Mouse (Mus musculus) ovary, adult 10 weeks (tissue): ENCODE data around the gene Syne4. TPM values are rescaled to one million over a fixed set of nuclear protein-coding genes. Genes with fewer than 3 reads are reported as not detected.

Experiments
- polyA plus RNA-seq: library from polyadenylated mRNA; stranded (reverse); fragments of 350-450 nt; fragmentation: Illumina TruSeq; extraction: RNeasy Lipid Tissue Mini Kit (QIAGEN cat#74804); gene quantifications from one replicate; pipeline ENCODE4 v1.2.3, GENCODE M21; 2014

Syne4 gene
- 1.7 TPM for polyA plus RNA-seq

GRCm38 (mm10) chr7:30314721-30315155 is at the start of gene Syne4:
Gene Syne4 (plus strand): TSS chr7:30314807.

DNA sequence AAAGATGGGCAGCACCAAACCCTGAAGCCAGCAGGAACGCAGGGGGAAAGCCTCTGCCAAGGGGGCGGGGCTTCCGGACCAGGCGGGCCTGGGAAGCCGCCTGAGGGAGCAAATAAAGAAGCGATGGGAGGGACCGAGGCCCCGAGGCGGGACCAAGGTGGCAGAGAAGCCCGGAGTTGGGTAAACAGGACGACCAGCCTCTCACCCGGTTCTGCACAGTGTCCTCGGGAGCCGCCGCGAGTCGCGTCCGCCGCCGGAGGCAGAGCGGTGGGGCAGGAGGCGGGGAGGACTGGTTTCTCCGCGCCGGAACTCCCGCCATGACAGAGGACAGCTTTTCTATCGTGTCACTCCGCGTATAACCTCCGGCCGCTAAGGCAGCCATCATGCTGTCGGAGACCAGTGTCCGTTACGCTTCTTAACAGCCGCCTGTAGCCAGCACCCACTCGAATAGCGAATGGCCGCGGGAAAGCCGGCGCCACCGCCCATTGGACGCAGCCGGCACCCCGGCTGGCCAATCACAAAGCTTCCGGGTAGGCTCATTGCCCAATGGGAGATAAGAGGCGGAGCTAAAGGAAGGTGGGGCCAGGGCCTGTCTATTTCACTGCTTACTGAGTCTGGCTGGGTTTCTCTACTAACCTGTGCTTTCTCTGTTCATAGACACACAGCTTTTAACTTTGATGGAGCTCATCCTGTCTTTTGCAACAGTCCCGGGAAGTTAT is 34.5 kb upstream of the Syne4 start, which contains the start of the genes Thap8 and Wdr62:
Thap8 (plus strand) TSS at position 144 of the 719 bp plus-strand sequence.
Wdr62 (minus strand) TSS at position 469 of the 719 bp plus-strand sequence.

GRCm38 (mm10) chr7:30291215-30292131 is 23.1 kb upstream of the Syne4 start, which contains the start of gene Clip3:
Gene Clip3 (plus strand): TSS chr7:30291728.

DNA sequence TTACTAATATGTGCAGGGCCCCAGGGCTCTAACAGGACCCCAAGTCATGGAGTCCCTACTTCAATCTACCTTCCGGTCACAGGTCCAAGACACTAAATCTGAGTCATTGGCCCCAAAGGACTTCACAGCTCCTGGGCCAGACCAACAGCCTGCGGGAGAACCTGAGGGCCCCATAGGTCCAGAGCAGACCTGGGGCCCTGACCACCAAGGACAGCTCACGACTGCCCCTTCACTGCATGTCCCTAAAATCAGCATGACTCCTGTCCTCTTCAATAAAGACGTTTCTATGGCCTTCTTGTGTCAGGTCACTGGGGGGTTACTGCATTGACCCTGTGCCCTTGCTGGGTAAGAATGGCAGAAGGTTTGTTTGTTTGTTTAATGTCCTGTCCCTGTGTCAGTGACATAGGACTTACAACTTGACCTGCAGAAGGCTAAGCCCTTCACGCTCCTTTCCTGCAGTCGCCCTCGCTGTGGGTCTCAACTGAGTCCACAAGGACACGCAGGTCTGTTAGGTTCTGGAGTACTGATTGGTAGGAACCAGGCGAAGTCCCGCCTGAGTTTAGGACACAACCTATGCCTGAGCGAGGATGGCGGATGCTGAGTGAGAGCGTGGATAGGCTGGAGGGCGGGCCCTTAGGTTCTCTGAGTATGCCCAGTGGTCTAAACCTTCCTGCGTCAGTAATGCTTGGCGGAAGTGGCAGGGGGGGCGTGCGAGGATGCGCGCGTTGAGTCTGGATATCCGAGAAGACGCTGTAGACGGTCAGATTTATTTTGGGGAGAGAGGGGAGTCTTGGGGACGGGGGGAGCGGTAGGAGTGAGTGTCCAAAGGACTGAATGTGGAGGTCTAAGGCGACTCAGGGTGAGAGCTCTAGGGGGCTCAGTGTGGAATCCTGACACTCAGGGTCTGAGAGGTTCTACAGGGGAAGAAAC is 6.3 kb upstream of the Syne4 start, which contains the start of gene Alkbh6:
Alkbh6 (plus strand) TSS at position 642 of the 930 bp plus-strand sequence.

DNA sequence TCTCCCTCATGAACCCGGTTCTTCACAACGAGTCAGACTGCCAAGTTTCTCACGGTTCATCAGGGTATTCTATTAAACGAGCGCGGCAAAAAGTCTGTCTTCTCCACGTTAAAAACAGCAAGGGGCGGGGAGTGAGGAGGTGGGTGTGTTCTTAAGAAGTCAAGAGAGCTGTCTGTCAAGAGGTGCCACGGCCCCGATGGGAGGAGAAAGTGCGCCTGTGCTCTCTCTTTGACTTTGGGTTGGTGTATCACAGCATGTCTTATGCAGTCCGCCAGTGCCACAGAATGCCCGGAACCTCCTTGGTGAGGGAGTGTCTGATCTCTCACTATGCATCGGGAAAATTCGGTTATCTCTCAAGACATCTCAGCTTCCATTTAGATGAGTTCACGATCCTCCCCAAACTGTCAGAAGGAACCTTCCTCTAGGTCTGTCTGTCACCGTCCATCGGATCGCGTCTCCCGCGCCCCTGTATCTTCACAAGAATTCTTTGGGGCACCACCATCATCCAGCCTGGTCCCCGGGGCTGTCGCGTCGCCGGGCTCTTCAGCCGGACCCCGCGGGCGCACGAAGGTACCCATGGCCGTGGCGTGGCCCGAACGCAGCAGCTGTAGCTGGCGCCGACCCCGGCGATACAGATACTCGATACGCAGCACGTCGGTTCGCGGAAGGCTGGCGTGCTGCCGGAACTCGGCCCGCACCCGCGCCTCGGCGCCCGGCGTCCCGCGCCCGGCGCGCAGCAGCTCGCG is 7.1 kb downstream of the Syne4 start, which contains the start of gene E130208F15Rik:
E130208F15Rik (plus strand) TSS at position 202 of the 746 bp plus-strand sequence.

GRCm38 (mm10) chr7:30323795-30324194 is 9.2 kb downstream of the Syne4 start, which contains the start of gene Sdhaf1:
Gene Sdhaf1 (minus strand): TSS chr7:30323895.

DNA sequence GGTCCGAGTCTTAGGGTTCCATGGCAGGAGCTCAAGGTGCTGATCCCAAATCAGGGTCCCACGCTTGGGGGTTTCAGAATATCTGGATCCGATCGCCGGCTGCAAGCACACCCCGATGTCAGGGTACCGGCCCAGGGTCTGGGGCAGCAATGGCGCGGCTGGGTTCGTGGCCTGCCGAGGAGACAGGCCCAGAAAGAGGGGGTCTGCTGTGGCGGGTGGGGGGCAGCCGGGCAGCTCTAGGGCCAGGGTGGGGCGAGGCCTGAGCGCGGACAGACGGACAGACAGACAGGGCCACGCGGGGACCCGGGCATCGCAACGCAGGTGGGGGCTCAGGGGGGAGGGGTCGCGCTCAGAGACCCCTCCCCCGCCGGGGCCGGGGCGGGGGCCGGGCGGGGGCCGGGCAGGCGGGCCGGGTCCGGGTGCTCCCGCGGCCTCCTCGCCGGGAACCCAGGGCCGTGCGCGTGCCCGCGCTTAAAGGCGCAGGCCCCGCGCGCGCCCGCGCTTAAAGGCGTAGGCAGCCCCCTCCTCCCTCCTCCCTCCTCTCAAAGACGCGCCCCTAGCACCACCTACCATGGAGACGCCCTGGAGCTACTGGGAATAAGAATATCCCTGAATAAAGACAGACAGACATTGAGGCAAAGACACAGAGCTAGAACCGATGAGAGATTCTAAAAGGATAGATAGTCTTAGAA is 48.2 kb downstream of the Syne4 start, which contains the start of gene Lrfn3:
Lrfn3 (minus strand) TSS at position 121 of the 692 bp plus-strand sequence.

Other genes with a start within 250 kb of the Syne4 start
- 5.9 TPM for gene Zfp82, start 241.9 kb upstream of the Syne4 start, polyA plus RNA-seq
- not detected for gene Gm26920, start 224.4 kb upstream of the Syne4 start, polyA plus RNA-seq
- 6.8 TPM for gene Zfp566, start 224.3 kb upstream of the Syne4 start, polyA plus RNA-seq
- 289 TPM for gene Zfp260, start 220.0 kb upstream of the Syne4 start, polyA plus RNA-seq
- 8.0 TPM for gene Zfp382, start 192.9 kb upstream of the Syne4 start, polyA plus RNA-seq
- gene Zfp146, start 145.1 kb upstream of the Syne4 start, polyA plus RNA-seq = 76.2 TPM
- not detected for gene Cox7a1, start 130.7 kb upstream of the Syne4 start, polyA plus RNA-seq
- gene Capns1, start 116.0 kb upstream of the Syne4 start, polyA plus RNA-seq = 65.4 TPM
- gene Polr2i, start 82.9 kb upstream of the Syne4 start, polyA plus RNA-seq = 1.7 TPM
- 6.8 TPM for gene Tbcb, start 82.5 kb upstream of the Syne4 start, polyA plus RNA-seq
- gene Ovol3, start 79.1 kb upstream of the Syne4 start, polyA plus RNA-seq = not detected
- gene Thap8, start 34.7 kb upstream of the Syne4 start, polyA plus RNA-seq = not detected
- gene Wdr62, start 34.4 kb upstream of the Syne4 start, polyA plus RNA-seq = 0.20 TPM
- 20.6 TPM for gene Clip3, start 23.1 kb upstream of the Syne4 start, polyA plus RNA-seq
- 3.1 TPM for gene Alkbh6, start 6.1 kb upstream of the Syne4 start, polyA plus RNA-seq
- 0.51 TPM for gene E130208F15Rik, start 6.9 kb downstream of the Syne4 start, polyA plus RNA-seq
- 1.3 TPM for gene Sdhaf1, start 9.1 kb downstream of the Syne4 start, polyA plus RNA-seq
- 0.40 TPM for gene Lrfn3, start 48.0 kb downstream of the Syne4 start, polyA plus RNA-seq
- 5.6 TPM for gene Tyrobp, start 99.0 kb downstream of the Syne4 start, polyA plus RNA-seq
- not detected for gene Hcst, start 105.0 kb downstream of the Syne4 start, polyA plus RNA-seq
- 0.23 TPM for gene Nfkbid, start 106.9 kb downstream of the Syne4 start, polyA plus RNA-seq
- gene Aplp1, start 130.7 kb downstream of the Syne4 start, polyA plus RNA-seq = 0.63 TPM
- not detected for gene Kirrel2, start 142.9 kb downstream of the Syne4 start, polyA plus RNA-seq
- gene Nphs1, start 143.5 kb downstream of the Syne4 start, polyA plus RNA-seq = not detected
- not detected for gene Prodh2, start 178.8 kb downstream of the Syne4 start, polyA plus RNA-seq
- 0.23 TPM for gene Arhgap33, start 220.3 kb downstream of the Syne4 start, polyA plus RNA-seq
- gene Hspb6, start 237.4 kb downstream of the Syne4 start, polyA plus RNA-seq = 22.5 TPM
- gene Proser3, start 237.5 kb downstream of the Syne4 start, polyA plus RNA-seq = 2.0 TPM
- gene Lin37, start 245.0 kb downstream of the Syne4 start, polyA plus RNA-seq = 5.0 TPM
- 8.5 TPM for gene U2af1l4, start 248.5 kb downstream of the Syne4 start, polyA plus RNA-seq
- gene Gm49396, start 248.5 kb downstream of the Syne4 start, polyA plus RNA-seq = 1.1 TPM
- gene Psenen, start 248.8 kb downstream of the Syne4 start, polyA plus RNA-seq = 24.5 TPM